Mouse (Mus musculus): Measurements from ENCODE around the gene Top2b. TPM values are rescaled to one million over a fixed set of nuclear protein-coding genes. Genes with fewer than 3 reads are reported as not detected.

Gene Top2b
- polyA plus RNA-seq, 1 experiment, result 12.4 TPM

DNA sequence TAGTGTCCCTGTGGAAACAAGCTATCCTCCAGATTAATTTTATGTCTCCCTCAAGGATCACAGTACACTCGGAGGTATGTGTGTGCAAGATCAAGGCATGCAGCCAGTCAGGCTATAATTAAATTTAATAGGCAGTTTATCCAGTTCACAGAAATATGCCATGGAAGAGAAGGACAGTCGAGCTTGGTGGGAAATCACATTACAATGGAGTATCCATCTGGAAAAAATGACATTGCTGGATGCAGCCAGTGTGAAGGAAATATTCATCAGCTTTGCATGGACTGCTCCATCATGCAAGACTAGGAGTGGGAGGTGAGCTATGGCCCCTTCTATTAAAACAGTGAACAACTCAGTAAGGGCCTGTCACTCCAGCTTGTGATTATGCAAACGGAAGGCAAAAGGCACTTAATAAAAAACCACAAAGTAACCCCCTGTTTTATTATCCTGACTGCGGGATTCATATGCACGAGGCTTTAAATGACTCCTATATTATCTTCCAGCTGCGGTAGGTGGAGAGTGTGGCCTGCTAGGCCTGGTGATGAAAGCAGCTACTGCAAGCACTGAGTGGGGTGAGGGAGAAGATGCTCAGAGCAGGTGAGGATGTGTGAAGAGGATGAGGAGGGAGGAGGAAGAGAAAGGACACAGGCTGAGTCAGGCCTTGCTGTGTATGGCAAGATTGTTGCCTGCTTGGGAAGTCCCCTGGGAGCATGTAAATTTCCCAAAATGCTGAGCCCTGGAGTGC is 74.6 kb downstream of the Top2b start:
- H3K36me3 ChIP-seq (ENCODE audit: control insufficient read depth, insufficient read depth), result no peaks in the 10 kb centered on the region
- H3K79me3 ChIP-seq (ENCODE audit: low read depth), result no peaks in the 10 kb centered on the region
- no peak overlapping the region for H3ac ChIP-seq (ENCODE audit: control insufficient read depth, insufficient read length, low read depth)
- H3K27me3 ChIP-seq (ENCODE audit: control insufficient read depth, insufficient read depth, insufficient read length), result no peaks in the 10 kb centered on the region
- TF ChIP-seq CTCF (IDR thresholded peaks at IDR 0.05; ENCODE audit: control insufficient read depth, insufficient read depth, insufficient read length) (no peak), CEBPB (IDR thresholded peaks at IDR 0.05; ENCODE audit: low read depth) (no peak), MYOG (IDR thresholded peaks at IDR 0.05; ENCODE audit: control insufficient read depth, extremely low read depth, insufficient read length) (no peak), MYOD1 (IDR thresholded peaks at IDR 0.05; ENCODE audit: control insufficient read depth, insufficient read length, low read depth) (no peak), USF1 (IDR thresholded peaks at IDR 0.05; ENCODE audit: low read depth) (no peak)
- no peak overlapping the region for H3K4me3 ChIP-seq (ENCODE audit: insufficient read depth, poor library complexity, severe bottlenecking)
- no peaks in the 10 kb centered on the region for H3K79me2 ChIP-seq (ENCODE audit: control insufficient read depth, insufficient read depth)

DNA sequence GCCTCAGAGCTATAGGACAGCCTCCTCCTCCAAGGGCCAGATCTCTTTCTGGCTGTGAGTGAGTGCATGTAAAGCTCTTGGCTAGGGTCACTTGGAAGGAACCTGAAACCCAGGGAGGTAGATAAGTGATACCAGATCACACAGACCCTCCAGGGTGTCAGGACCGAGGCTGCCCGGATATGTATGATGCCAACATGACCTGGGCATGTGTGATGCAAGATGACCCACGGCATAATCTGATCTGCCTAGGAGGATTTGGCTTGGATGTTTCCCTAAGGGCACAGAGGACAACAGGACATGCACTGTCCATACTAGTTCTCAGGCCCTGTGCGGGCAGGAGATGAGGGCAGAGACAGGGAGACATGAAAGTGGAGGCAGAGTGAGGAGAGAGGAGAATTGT is 79.9 kb downstream of the Top2b start:
- TF ChIP-seq USF1 (IDR thresholded peaks at IDR 0.05; ENCODE audit: low read depth), result no peak
- no peak for TF ChIP-seq MYOD1 (IDR thresholded peaks at IDR 0.05; ENCODE audit: control insufficient read depth, insufficient read length, low read depth)
- TF ChIP-seq MAX (IDR thresholded peaks at IDR 0.05), result no peak
- TF ChIP-seq CTCF (IDR thresholded peaks at IDR 0.05; ENCODE audit: control insufficient read depth, insufficient read depth, insufficient read length), result no peak
- no peak for TF ChIP-seq CEBPB (IDR thresholded peaks at IDR 0.05; ENCODE audit: low read depth)
- no peak for TF ChIP-seq FOSL1 (IDR thresholded peaks at IDR 0.05; ENCODE audit: insufficient read depth, low read length, poor library complexity, severe bottlenecking)
- TF ChIP-seq MYOG (IDR thresholded peaks at IDR 0.05; ENCODE audit: control insufficient read depth, extremely low read depth, insufficient read length), result no peak
- H3K4me3 ChIP-seq (ENCODE audit: insufficient read depth, poor library complexity, severe bottlenecking), result no peak overlapping the region
- no peaks in the 10 kb centered on the region for H3K27me3 ChIP-seq (ENCODE audit: control insufficient read depth, insufficient read depth, insufficient read length)
- no peak overlapping the region for H3ac ChIP-seq (ENCODE audit: control insufficient read depth, insufficient read length, low read depth)
- no peaks in the 10 kb centered on the region for H3K79me2 ChIP-seq (ENCODE audit: control insufficient read depth, insufficient read depth)
- no peaks in the 10 kb centered on the region for H3K79me3 ChIP-seq (ENCODE audit: low read depth)
- no peaks in the 10 kb centered on the region for H3K36me3 ChIP-seq (ENCODE audit: control insufficient read depth, insufficient read depth)

DNA sequence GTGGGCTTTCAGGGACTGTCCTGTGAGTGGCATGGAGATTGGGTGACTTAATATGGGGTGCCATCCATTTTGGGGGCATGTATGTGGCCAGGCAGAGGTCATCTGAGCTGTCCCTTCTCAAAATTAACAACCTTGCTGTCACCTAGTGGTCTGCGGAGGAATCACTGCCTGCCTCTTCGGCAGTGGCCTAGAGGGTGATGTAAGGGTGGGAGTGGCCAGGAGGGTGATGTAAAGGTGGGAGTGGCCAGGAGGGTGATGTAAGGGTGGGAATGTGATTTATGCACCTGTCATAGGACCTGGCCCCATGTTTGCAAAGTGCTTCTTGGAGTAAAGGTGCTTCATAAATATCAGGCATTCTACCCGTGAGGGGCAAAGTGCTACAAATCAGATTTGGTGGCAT is 82.6 kb downstream of the Top2b start:
- H3K4me3 ChIP-seq (ENCODE audit: insufficient read depth, poor library complexity, severe bottlenecking), result no peak overlapping the region
- no peaks in the 10 kb centered on the region for H3K79me3 ChIP-seq (ENCODE audit: low read depth)
- no peaks in the 10 kb centered on the region for H3K36me3 ChIP-seq (ENCODE audit: control insufficient read depth, insufficient read depth)
- no peak for TF ChIP-seq FOSL1 (IDR thresholded peaks at IDR 0.05; ENCODE audit: insufficient read depth, low read length, poor library complexity, severe bottlenecking)
- TF ChIP-seq MAX (IDR thresholded peaks at IDR 0.05), result no peak
- no peak for TF ChIP-seq USF1 (IDR thresholded peaks at IDR 0.05; ENCODE audit: low read depth)
- no peak for TF ChIP-seq MYOD1 (IDR thresholded peaks at IDR 0.05; ENCODE audit: control insufficient read depth, insufficient read length, low read depth)
- no peak for TF ChIP-seq CTCF (IDR thresholded peaks at IDR 0.05; ENCODE audit: control insufficient read depth, insufficient read depth, insufficient read length)
- no peak for TF ChIP-seq MYOG (IDR thresholded peaks at IDR 0.05; ENCODE audit: control insufficient read depth, extremely low read depth, insufficient read length)
- TF ChIP-seq CEBPB (IDR thresholded peaks at IDR 0.05; ENCODE audit: low read depth), result no peak
- H3ac ChIP-seq (ENCODE audit: control insufficient read depth, insufficient read length, low read depth), result no peak overlapping the region
- no peaks in the 10 kb centered on the region for H3K27me3 ChIP-seq (ENCODE audit: control insufficient read depth, insufficient read depth, insufficient read length)
- H3K79me2 ChIP-seq (ENCODE audit: control insufficient read depth, insufficient read depth), result no peaks in the 10 kb centered on the region

DNA sequence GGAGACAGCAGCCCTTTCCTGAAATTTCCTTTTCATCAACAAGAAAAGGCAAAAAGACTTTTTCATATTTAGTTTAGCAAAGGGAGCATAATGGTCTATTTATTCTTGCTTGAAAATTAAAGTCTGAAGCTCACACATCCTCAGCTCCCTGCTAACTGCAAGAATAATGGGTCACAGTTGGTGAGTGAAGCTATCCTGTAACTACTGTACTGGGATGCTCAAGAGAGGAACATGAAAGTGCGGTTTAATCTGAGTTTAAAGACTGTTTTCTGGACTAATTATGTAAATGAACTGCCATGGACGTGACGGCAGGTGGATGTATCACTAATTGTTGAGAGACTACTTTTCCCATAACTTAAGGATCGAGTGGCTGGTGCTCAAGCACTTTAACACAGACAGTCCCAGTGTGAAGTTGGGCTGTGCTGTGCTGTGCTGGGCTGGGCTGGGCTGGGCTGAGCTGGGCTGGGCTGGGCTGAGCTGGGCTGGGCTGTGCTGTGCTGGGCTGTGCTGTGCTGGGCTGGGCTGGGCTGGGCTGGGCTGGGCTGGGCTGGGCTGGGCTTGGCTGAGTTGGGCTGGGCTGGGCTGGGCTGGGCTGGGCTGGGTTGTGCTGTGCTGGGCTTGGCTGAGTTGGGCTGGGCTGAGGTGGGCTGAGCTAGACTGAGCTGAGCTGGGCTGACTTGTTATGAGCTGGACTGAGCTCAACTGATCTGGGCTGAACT is 83.4 kb downstream of the Top2b start:
- H3ac ChIP-seq (ENCODE audit: control insufficient read depth, insufficient read length, low read depth), result no peak overlapping the region
- no peaks in the 10 kb centered on the region for H3K79me2 ChIP-seq (ENCODE audit: control insufficient read depth, insufficient read depth)
- no peaks in the 10 kb centered on the region for H3K79me3 ChIP-seq (ENCODE audit: low read depth)
- H3K36me3 ChIP-seq (ENCODE audit: control insufficient read depth, insufficient read depth), result no peaks in the 10 kb centered on the region
- no peaks in the 10 kb centered on the region for H3K27me3 ChIP-seq (ENCODE audit: control insufficient read depth, insufficient read depth, insufficient read length)
- TF ChIP-seq USF1 (IDR thresholded peaks at IDR 0.05; ENCODE audit: low read depth) (no peak), FOSL1 (IDR thresholded peaks at IDR 0.05; ENCODE audit: insufficient read depth, low read length, poor library complexity, severe bottlenecking) (no peak), MYOD1 (IDR thresholded peaks at IDR 0.05; ENCODE audit: control insufficient read depth, insufficient read length, low read depth) (no peak)
- no peak overlapping the region for H3K4me3 ChIP-seq (ENCODE audit: insufficient read depth, poor library complexity, severe bottlenecking)

DNA sequence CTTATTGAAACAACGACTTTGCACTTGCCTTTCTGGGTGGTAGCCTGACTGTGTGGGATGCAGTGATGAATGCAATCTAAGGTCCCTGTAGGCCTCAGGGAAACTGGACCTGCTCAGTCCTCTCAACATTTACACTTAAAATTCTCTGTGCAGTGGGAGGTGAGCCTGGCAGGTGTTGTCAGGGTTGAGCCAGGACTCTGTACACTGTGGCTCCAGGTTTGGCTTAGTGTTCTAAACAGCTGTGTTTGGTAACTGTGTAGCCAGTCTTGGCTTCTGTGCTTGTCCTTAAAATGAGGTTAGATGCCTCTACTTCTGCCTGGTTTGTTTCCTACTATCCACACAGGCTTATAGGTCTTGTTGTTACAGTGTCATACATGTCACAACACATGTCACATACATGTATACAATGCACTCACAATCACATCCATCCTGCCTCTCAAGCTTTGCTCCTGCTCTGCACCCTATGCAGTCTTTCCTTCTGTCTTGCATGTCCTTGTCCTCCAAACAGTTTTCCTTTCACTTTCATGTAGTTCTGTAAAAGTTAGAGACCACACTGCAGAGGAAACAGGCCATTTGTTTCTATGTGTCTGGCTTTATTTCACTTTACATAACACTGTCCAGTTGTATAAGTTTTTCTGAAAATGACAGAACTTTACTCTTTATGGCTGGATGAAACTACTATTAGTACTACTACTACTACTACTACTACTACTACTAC is 113.8 kb downstream of the Top2b start:
- H3K4me3 ChIP-seq (ENCODE audit: insufficient read depth, poor library complexity, severe bottlenecking), result no peak overlapping the region
- no peaks in the 10 kb centered on the region for H3K36me3 ChIP-seq (ENCODE audit: control insufficient read depth, insufficient read depth)
- no peak overlapping the region for H3ac ChIP-seq (ENCODE audit: control insufficient read depth, insufficient read length, low read depth)

More for the DNA sequence above, 113.8 kb downstream of the Top2b start:
- Histone ChIP-seq H3K27me3 (ENCODE audit: control insufficient read depth, insufficient read depth, insufficient read length) (no peaks in the 10 kb centered on the region), H3K79me2 (ENCODE audit: control insufficient read depth, insufficient read depth) (no peaks in the 10 kb centered on the region), H3K79me3 (ENCODE audit: low read depth) (no peaks in the 10 kb centered on the region)
- TF ChIP-seq USF1 (IDR thresholded peaks at IDR 0.05; ENCODE audit: low read depth), result no peak
- no peak for TF ChIP-seq CEBPB (IDR thresholded peaks at IDR 0.05; ENCODE audit: low read depth)
- no peak for TF ChIP-seq MYOD1 (IDR thresholded peaks at IDR 0.05; ENCODE audit: control insufficient read depth, insufficient read length, low read depth)
- TF ChIP-seq CTCF (IDR thresholded peaks at IDR 0.05; ENCODE audit: control insufficient read depth, insufficient read depth, insufficient read length), result no peak
- no peak for TF ChIP-seq MAX (IDR thresholded peaks at IDR 0.05)
- TF ChIP-seq FOSL1 (IDR thresholded peaks at IDR 0.05; ENCODE audit: insufficient read depth, low read length, poor library complexity, severe bottlenecking), result no peak
- TF ChIP-seq MYOG (IDR thresholded peaks at IDR 0.05; ENCODE audit: control insufficient read depth, extremely low read depth, insufficient read length), result no peak
